Mouse (Mus musculus): ENCODE data around the gene Bag3. TPM values are rescaled to one million over a fixed set of nuclear protein-coding genes. Genes with fewer than 3 reads are reported as not detected.

The Bag3 gene
- polyA plus RNA-seq, 1 experiment, result 68.3 TPM

DNA sequence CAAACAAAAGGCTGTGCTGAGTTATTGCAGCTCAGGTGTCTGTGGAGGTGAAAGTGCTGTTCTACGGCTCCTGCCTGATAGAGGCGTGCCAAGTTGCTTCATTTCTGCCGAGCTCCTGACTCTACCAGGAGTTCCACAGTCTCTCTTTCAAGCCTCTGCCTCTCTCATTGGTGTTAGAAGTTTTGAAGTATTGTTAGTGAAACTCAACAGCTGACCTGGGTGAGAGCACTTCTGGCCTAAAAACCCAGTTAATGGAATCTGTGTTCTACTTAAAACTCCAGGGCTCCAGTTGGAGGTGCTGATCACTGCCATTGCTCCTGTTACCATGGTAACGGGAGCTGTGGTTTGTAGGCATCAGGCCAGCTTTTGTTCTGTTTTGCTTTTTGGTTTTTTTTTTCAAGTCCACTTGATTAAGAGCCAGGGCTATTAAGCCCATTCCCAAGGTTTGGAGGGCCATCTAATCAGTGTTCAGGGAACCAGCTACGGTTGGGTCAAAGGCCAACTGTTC lies 11.6 kb downstream of the Bag3 start:
- peaks cover 97% of the 10 kb centered on the region for H3K79me2 ChIP-seq (ENCODE audit: control insufficient read depth, insufficient read depth)
- TF ChIP-seq E2F4 (IDR thresholded peaks at IDR 0.05; ENCODE audit: insufficient read depth) (no peak), USF1 (IDR thresholded peaks at IDR 0.05; ENCODE audit: low read depth) (no peak), REST (IDR thresholded peaks at IDR 0.05; ENCODE audit: insufficient read depth, insufficient read length) (no peak)
- no peaks in the 10 kb centered on the region for H3K36me3 ChIP-seq (ENCODE audit: control insufficient read depth, insufficient read depth)
- H3K4me2 ChIP-seq (ENCODE audit: low read depth), result no peak overlapping the region
- H3ac ChIP-seq (ENCODE audit: control insufficient read depth, insufficient read length), result no peak overlapping the region
- H3K27me3 ChIP-seq (ENCODE audit: control insufficient read depth, insufficient read depth, insufficient read length), result no peaks in the 10 kb centered on the region
- no peak overlapping the region for H3K4me3 ChIP-seq

DNA sequence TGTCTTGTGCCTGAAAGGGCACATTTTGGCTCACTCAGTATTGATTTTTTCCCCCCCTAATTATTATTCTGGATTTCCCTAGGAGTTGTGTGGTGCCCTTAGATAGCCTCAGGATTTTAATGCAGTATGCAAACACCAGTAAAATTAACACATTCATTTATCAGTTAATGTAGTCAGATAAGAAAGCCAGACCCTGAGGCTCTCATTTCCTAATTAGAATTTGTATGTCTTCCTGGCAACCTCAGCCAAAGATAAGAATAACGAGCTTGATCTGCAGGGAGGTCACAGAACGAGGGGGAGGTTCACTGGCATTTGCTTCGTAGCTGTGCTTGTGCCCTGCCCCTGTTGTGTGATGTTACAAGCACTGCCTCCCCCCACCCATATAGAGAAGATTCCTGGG lies 12.7 kb downstream of the Bag3 start:
- no peak overlapping the region for H3ac ChIP-seq (ENCODE audit: control insufficient read depth, insufficient read length)
- H3K4me2 ChIP-seq (ENCODE audit: low read depth), result no peak overlapping the region
- no peaks in the 10 kb centered on the region for H3K27me3 ChIP-seq (ENCODE audit: control insufficient read depth, insufficient read depth, insufficient read length)
- no peak overlapping the region for H3K4me3 ChIP-seq
- H3K79me2 ChIP-seq (ENCODE audit: control insufficient read depth, insufficient read depth), result peaks cover 96% of the 10 kb centered on the region
- H3K36me3 ChIP-seq (ENCODE audit: control insufficient read depth, insufficient read depth), result peaks cover 9% of the 10 kb centered on the region
- no peak for TF ChIP-seq MAX (IDR thresholded peaks at IDR 0.05; ENCODE audit: low read depth)
- TF ChIP-seq USF1 (IDR thresholded peaks at IDR 0.05; ENCODE audit: low read depth), result no peak
- no peak for TF ChIP-seq MYOD1 (IDR thresholded peaks at IDR 0.05; ENCODE audit: control insufficient read depth in 1 of 3, insufficient read length in 2 of 3, low read depth in 2 of 3)
- TF ChIP-seq CEBPB (IDR thresholded peaks at IDR 0.05; ENCODE audit: insufficient read depth, poor library complexity, severe bottlenecking), result no peak
- no peak for TF ChIP-seq REST (IDR thresholded peaks at IDR 0.05; ENCODE audit: insufficient read depth, insufficient read length)
- TF ChIP-seq TCF12 (IDR thresholded peaks at IDR 0.05; ENCODE audit: insufficient read depth, poor library complexity, severe bottlenecking), result no peak

DNA sequence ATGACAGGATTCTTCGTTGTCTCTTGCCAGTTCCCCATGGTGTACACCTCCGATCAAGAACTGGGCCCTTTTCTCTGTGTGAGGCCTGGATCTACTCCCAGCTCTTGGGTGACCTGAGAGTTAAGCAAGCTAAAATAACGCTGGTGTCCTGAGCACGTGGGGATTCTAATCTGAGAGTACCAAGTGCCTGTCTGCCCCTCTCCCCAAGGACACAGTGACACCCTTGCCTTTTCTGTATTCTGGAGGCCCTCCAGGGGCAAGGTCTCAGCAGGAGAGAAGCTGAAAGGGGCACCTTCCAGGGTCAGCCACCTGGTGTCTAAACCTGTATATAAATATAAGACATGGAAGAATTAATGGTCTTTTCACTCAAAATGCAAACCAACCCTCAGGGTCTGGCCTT lies 14.3 kb downstream of the Bag3 start:
- Histone ChIP-seq H3K27me3 (ENCODE audit: control insufficient read depth, insufficient read depth, insufficient read length) (no peaks in the 10 kb centered on the region), H3K4me3 (no peak overlapping the region), H3K4me2 (ENCODE audit: low read depth) (peak overlapping the region; percentile 29), H3K36me3 (ENCODE audit: control insufficient read depth, insufficient read depth) (peaks cover 13% of the 10 kb centered on the region), H3K79me2 (ENCODE audit: control insufficient read depth, insufficient read depth) (peaks cover 82% of the 10 kb centered on the region), H3ac (ENCODE audit: control insufficient read depth, insufficient read length) (no peak overlapping the region)
- TF ChIP-seq USF1 (IDR thresholded peaks at IDR 0.05; ENCODE audit: low read depth) (no peak), MYOD1 (IDR thresholded peaks at IDR 0.05; ENCODE audit: control insufficient read depth in 1 of 3, insufficient read length in 2 of 3, low read depth in 2 of 3) (no peak), POLR2A (IDR thresholded peaks at IDR 0.05; ENCODE audit: insufficient read length, low read depth) (no peak), TCF3 (IDR thresholded peaks at IDR 0.05; ENCODE audit: insufficient read length, low read depth) (no peak)

DNA sequence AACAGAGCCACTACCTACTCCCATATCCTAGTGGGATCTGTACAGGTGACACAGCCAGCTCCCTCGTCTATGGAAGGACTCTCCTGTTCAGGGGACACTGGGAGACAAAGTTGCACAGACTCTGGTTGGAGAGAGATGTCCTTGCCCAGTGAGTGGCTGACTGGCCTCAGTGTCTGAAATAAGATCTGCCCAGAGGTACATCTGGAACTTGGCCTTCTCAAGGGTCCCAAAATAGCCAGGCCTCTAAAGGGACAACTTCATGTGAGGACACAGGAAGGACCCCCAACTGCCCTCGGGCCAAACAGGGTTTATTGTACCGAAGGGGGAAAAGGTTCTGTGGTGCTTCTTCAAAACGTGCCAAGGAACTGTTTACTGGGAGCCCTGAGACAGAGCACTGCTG lies 14.8 kb downstream of the Bag3 start:
- Histone ChIP-seq H3K4me2 (ENCODE audit: low read depth) (peak overlapping the region; percentile 44), H3K27me3 (ENCODE audit: control insufficient read depth, insufficient read depth, insufficient read length) (no peaks in the 10 kb centered on the region), H3K36me3 (ENCODE audit: control insufficient read depth, insufficient read depth) (peaks cover 13% of the 10 kb centered on the region), H3ac (ENCODE audit: control insufficient read depth, insufficient read length) (no peak overlapping the region), H3K4me3 (no peak overlapping the region), H3K79me2 (ENCODE audit: control insufficient read depth, insufficient read depth) (peaks cover 77% of the 10 kb centered on the region)
- TF ChIP-seq TCF12 (IDR thresholded peaks at IDR 0.05; ENCODE audit: insufficient read depth, poor library complexity, severe bottlenecking) (no peak), POLR2AphosphoS2 (IDR thresholded peaks at IDR 0.05; ENCODE audit: insufficient read length, low read depth) (no peak)

DNA sequence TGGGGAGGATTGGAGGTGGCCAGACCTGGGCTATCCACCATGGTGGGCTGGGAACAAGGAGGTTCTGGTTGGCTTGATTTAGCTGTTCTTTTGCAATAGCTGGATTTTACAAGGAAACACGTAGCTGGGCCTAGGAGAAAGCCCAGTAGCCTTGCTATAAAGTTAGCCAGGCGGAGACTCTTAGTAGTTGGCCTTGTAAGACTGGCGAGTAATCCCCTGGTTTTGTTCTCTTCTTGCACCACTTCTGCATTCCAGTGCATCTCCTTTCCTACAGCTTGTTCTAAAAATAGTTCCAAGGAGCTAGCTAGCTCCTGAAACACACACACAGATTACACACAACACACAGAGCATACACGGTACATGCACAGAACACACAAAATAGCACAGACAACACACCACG lies 15.4 kb downstream of the Bag3 start:
- Histone ChIP-seq H3K79me2 (ENCODE audit: control insufficient read depth, insufficient read depth) (peaks cover 71% of the 10 kb centered on the region), H3ac (ENCODE audit: control insufficient read depth, insufficient read length) (no peak overlapping the region), H3K27me3 (ENCODE audit: control insufficient read depth, insufficient read depth, insufficient read length) (no peaks in the 10 kb centered on the region), H3K4me2 (ENCODE audit: low read depth) (peak overlapping the region; percentile 44), H3K36me3 (ENCODE audit: control insufficient read depth, insufficient read depth) (peaks cover 14% of the 10 kb centered on the region), H3K4me3 (no peak overlapping the region)
- TF ChIP-seq REST (IDR thresholded peaks at IDR 0.05; ENCODE audit: insufficient read depth, insufficient read length) (no peak), MYOD1 (IDR thresholded peaks at IDR 0.05; ENCODE audit: control insufficient read depth in 1 of 3, insufficient read length in 2 of 3, low read depth in 2 of 3) (no peak), POLR2A (IDR thresholded peaks at IDR 0.05; ENCODE audit: insufficient read length, low read depth) (no peak)

DNA sequence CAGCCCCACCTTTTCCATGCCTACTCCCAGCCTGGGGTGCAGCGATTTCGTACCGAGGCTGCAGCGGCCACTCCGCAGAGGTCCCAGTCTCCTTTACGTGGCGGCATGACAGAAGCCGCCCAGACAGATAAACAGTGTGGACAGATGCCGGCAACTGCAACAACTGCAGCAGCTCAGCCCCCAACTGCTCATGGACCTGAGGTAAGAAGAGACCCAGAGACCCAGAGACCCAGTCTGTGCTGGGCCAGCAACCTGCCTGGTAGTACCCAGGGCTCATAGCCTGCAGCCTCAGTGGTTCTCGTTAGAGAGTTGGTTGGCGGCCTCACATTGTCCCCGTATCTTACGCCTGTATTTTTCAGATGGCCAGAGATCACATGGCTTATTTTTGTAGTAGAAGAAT lies 16.7 kb downstream of the Bag3 start:
- H3ac ChIP-seq (ENCODE audit: control insufficient read depth, insufficient read length), result no peak overlapping the region
- peaks cover 58% of the 10 kb centered on the region for H3K79me2 ChIP-seq (ENCODE audit: control insufficient read depth, insufficient read depth)
- no peak overlapping the region for H3K4me3 ChIP-seq
- TF ChIP-seq TCF3 (IDR thresholded peaks at IDR 0.05; ENCODE audit: insufficient read length, low read depth) (no peak), SRF (IDR thresholded peaks at IDR 0.05; ENCODE audit: control insufficient read depth, insufficient read length, low read depth) (no peak), POLR2A (IDR thresholded peaks at IDR 0.05; ENCODE audit: insufficient read length, low read depth) (no peak), TCF12 (IDR thresholded peaks at IDR 0.05; ENCODE audit: insufficient read depth, poor library complexity, severe bottlenecking) (no peak), MYOD1 (IDR thresholded peaks at IDR 0.05; ENCODE audit: control insufficient read depth in 1 of 3, insufficient read length in 2 of 3, low read depth in 2 of 3) (no peak), USF1 (IDR thresholded peaks at IDR 0.05; ENCODE audit: low read depth) (no peak), E2F4 (IDR thresholded peaks at IDR 0.05; ENCODE audit: insufficient read depth) (no peak), MYOG (IDR thresholded peaks at IDR 0.05; ENCODE audit: control insufficient read depth in 1 of 3, insufficient read depth in 1 of 3, insufficient read length in 2 of 3, low read depth in 2 of 3) (no peak), REST (IDR thresholded peaks at IDR 0.05; ENCODE audit: insufficient read depth, insufficient read length) (no peak), POLR2AphosphoS2 (IDR thresholded peaks at IDR 0.05; ENCODE audit: insufficient read length, low read depth) (no peak), MAX (IDR thresholded peaks at IDR 0.05; ENCODE audit: low read depth) (no peak), CEBPB (IDR thresholded peaks at IDR 0.05; ENCODE audit: insufficient read depth, poor library complexity, severe bottlenecking) (no peak)
- H3K27me3 ChIP-seq (ENCODE audit: control insufficient read depth, insufficient read depth, insufficient read length), result no peaks in the 10 kb centered on the region
- no peak overlapping the region for H3K4me2 ChIP-seq (ENCODE audit: low read depth)
- H3K36me3 ChIP-seq (ENCODE audit: control insufficient read depth, insufficient read depth), result peaks cover 27% of the 10 kb centered on the region

Data from myocyte (in vitro differentiated cells).